Mouse (Mus musculus): ENCODE results near the gene Stard3nl. TPM values are rescaled to one million over a fixed set of nuclear protein-coding genes. Genes with fewer than 3 reads are reported as not detected.

Stard3nl gene
- 1 to 10 TPM; 5.9 to 6.1 TPM for total RNA-seq (2021)
- long read RNA-seq, experiment 1, transcript Stard3nl-201 (9 exons, 1,327 nt) = major isoform, 14 of 16 reads
- long read RNA-seq, experiment 1, partial matches to known transcripts = 0 of 16 reads
- long read RNA-seq, experiment 1, other reads (novel, unspliced or antisense) = 0 of 16 reads
- long read RNA-seq, experiment 2, transcript Stard3nl-201 (9 exons, 1,327 nt) = major isoform, 6 of 6 reads
- long read RNA-seq, experiment 2, partial matches to known transcripts = 0 of 6 reads
- long read RNA-seq, experiment 2, other reads (novel, unspliced or antisense) = 0 of 6 reads

DNA sequence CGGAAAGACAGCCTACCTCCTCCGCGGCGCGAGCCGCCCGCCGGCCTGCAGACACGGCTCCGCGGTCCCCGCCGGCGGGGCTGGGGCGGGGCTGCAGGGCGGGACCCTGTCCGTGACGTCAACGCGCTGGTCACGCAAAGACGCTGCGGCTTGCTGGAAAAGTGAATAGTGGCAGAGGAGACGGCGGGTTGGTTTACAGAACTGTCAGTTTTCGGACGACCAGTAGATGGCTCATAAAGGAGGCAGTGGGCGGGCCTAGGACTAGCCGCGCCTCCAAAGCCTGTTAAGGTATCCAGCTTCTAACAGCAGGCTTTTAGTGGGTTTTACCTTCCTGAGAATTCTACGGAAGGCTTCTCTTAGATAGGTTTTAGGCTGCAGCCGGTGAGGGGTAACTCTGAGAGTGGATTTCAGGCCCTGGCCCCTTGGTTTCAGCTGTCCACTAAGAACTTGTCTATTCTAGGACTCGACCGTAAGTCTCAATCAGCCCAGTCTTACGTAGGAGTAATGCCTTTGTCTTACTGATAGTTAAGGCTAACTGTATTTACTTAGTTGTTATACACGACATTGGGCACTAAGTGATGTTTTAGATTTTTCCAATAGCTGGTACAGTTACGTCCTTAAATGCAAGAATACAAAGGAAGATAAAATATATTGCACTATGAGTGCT is at the start of gene Stard3nl:
Gene Stard3nl, minus strand, starts transcription at position 108 of the 667 bp plus-strand sequence.
- intact Hi-C loops (cut with DNase I) = no loop called here
- peak; percentile 94 to 98 for DNase-seq

DNA sequence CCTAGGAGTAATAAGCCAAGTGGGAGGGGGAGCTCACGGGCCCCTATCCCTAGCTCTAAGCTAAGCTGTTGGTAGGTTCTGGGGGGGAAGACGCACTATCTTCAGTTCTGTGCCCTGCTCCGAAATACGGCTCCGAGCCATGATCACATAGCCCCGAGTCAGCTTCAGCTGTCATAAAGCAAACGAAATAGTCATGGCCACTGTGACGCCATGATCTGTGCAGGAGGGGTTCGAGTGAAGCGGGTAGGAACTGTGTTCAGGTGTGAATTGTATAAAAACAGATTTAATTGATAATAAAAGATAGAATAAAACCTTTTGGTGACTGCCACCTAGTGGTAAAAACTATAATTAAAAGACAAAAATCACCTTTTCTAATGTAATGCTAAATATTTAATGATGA is 42.4 kb upstream of the Stard3nl start:
- no peak for DNase-seq
- intact Hi-C loops (cut with DNase I) = no loop called here

DNA sequence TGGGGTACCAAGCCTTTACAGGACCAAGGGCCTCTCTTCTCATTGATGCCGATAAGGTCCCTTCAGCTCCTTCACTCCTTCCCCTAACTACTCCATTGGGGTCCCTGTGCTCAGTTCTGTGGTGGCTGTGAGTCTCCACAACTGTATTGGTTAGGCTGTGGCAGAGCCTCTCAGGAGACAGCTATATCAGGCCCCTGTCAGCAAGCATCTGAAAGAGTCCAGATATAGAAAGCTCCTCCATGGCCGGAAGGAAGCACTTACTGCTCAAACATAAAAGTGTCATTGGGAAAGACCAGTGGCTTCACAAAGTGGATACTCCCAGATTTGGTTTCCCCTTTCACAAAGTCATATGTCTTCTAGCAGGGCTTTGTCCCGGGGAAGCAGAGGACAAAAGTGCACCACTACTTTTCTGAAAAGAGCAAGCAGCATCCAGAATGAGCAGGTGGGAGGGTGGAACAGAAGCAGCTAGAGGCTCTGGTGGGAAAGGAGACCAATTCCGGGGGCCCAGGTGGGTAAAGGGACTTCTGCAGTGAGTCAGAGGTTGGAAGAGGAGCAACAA is 34.3 kb upstream of the Stard3nl start:
- intact Hi-C loops (cut with DNase I) = no loop called here
- DNase-seq = no peak

DNA sequence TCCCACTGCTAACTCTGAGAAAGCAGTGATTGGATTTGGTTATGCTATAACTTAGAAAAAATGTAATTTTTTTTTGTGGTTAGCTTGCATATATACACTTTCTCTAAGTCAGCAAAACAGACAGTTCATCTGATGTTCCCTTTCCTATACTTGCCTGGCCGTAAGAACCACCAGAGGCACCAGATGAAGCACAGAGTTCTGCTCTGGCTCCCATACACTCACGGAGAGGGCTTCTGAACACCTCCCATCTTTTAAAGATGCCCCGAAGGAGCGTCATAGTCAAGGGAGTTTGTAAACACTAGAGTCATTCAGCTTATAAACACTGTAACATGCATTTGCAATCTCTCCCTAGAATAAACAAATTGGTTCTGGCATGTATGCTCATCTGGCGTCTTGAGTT is 32.5 kb upstream of the Stard3nl start:
- no peak for DNase-seq
- intact Hi-C loops (cut with DNase I) = no loop called here

DNA sequence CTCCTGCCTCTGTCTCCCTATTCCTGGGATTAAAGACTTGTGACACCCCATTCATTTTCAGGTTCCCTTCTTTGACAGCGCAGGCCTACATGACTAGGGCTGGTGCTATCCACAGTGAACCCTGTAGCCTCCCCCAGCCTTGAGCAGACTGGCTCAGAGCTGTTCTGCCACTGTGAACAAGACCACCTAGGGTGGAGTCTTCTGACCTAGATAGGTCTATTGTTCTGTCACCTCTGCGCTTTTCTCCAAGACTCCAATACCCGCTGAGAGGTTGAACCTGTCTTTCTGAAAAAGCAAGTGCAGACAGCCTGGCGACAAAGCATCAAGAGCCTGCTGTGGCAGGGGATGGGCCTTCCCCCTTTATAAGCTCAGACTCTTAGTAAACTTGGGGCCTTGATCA is 29.0 kb upstream of the Stard3nl start:
- intact Hi-C loops (cut with DNase I) = no loop called here
- DNase-seq = no peak

DNA sequence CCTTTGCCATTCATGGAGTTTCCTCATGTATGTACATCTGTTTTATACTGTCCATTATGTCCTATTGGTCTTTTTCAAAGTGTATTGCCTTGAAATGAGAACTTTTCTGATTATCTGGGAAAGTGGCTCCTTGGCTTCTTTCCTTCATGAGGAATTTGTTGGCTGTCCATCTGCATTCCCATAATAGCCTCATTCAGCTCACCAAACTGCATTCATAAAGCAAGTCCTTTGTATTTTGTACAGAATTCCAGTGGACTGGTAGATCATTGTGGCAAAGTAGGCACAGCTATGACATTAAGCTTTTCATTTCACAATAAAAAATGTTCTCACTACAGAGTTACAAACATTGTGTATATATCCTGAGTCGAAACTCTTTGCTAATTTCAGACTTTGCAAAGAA is 26.9 kb upstream of the Stard3nl start:
- intact Hi-C loops (cut with DNase I) = no loop called here
- no peak for DNase-seq

DNA sequence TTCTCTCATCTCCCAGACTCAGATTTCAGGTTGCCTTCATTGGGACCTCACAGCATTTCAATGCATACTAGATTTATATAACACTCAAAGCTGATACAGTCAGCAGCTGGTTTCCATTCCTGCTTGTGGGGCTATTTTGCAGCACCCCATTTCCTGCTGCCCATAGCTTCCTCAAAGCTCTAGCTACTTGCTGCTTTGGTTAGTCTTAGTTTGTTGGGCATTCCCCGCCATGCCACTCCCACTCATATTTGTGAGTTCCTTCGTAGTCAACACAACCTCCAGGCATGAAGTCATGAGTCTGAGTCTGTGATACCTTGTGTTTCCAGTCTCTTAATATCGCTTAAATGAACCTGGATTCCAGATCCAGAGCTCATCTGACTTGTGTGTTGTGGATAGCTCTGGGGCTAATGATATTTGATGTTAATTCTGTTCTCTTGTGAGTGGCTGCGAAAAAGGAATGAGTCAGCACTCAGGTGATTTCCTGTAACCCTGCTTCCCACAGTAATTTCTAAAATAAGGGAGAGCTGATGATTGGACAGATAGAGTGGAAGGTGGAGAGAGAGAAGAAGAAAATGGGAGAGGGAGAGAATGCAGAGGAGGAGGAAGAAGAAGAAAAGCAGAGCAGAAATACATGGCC is 22.4 kb upstream of the Stard3nl start:
- intact Hi-C loops (cut with DNase I) = no loop called here
- no peak for DNase-seq

DNA sequence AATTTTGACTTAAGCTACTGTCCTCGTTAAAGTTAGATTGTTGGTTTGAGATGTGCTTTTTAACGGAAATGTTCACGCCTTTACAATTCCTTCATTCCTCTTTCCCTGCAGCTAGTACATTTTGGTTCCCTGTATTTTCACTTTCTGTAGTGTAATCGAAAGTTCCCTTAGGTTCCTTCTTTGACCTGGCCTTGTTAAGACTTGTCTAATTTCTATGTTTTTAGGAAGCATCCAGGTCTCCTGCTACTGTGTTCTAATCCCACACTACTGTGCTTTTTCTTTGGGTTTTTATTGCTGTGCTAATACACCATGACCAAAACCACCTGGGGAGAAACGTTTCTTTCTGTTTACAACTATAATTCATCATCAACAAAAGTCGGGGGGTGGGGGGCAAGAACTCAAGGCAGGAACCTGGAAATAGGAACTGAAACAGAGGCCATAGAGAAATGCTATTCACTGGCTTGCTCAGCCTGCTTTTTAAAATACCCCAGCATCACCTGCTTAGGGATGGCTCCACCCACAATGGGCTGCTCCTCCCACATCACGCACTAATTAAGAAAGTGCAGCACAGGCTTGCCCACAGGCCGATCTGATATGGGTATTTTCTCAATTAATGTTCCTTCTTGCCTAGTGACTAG is 20.4 kb upstream of the Stard3nl start:
- intact Hi-C loops (cut with DNase I) = no loop called here
- no peak for DNase-seq

DNA sequence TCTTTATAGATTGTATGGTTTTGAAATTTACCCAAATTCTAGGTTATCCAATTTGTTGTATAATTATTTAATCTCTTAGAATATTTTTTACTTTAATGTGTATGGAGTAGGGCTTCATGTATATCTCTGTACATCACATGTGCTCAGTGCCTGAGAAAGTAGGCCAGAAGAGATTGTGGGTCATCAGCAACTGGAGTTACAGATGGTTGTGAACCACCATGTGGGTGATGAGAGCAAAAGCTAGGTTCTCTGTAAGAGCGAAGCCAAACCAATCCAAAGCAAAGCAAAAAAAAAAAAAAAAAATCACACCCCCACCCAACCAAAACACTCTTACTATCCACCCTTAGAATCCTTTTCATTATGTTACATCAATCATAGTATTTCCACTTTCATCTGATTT is 19.7 kb upstream of the Stard3nl start:
- DNase-seq = no peak
- intact Hi-C loops (cut with DNase I) = no loop called here

DNA sequence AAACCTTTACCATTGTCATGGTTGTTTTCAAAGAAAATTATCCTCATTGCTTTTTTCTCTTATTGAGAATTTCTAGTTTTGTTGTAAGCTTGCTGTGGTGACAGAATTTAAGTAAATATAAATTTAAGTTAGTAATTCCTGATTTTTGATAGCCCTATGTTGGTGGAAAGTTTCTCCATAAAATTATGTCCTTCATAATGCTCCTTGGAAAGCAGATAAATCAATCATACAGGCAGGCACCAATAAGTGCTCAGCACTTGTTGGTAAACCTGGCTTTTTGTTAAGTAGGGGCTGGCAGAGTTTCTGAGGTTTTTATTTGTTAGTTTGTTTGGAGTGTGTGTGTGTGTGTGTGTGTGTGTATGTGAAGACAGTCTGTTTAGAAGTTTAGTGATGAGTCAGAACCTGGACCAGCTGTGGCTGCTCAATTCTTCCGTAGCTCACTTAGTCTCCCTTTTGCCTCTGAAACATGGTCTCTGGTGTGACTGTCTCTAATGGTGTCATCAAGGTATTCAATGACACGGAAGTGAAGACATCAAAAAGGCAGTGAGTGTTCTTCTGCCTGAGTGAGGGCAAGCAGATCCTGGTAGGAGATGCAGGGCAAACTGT is 16.8 kb upstream of the Stard3nl start:
- no peak for DNase-seq
- intact Hi-C loops (cut with DNase I) = no loop called here

DNA sequence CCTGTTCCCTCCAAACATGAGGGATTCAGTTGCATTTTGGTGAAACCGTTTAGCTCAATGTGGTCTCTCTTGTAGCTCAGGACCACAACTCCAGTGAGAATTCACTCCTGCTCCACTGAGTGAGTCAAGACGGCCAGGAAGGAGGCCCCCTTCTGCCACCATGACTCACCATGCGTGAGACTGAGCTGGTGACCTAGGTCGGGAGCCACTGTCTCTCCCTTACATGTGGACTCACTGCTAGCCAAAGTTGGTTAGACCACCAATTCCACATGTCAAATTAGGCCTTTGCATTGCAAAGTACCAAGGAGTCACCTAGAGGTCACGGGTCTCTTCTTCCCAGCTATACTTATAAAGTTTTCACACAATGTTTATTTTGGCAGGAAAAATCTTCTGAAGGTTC is 16.3 kb upstream of the Stard3nl start:
- intact Hi-C loops (cut with DNase I) = no loop called here
- no peak for DNase-seq

DNA sequence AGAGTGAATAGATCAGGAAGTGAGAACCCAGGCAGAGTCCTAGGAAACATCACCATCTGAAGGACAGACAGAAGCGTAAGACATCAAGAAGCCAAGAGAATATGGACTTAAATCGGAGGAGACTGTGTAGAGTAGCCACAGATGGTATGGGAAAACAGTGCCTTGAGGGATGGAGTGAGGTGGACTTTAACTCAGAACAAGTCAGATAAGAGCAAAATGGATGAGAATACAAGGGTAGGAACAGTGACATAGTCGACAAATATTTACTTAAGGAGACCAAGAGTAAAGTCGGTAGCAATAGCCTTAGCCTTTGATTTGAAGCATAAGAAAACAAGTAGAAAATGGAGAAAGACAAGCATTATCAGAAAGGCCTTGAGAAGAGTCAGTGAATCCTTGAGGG is 15.1 kb upstream of the Stard3nl start:
- DNase-seq = no peak
- intact Hi-C loops (cut with DNase I) = no loop called here

DNA sequence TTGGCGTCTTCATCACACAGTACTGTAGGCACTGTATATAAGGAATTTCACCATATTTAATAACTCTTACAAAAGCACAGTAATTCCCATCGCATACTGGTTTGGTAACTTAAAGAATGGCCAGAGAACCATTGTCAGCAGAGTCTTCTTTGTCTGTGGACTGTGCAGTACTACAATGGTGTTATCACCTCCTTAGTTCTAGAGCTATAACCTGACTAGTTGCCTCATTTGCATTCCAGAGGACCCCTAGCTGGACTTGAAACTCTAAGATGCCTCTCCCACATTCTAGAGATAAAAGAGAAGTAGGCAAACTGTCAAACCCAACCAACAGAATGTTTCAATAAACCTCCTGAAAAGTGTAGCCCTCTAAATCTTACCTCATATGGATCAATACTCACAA is 12.4 kb upstream of the Stard3nl start:
- intact Hi-C loops (cut with DNase I) = no loop called here
- no peak for DNase-seq

DNA sequence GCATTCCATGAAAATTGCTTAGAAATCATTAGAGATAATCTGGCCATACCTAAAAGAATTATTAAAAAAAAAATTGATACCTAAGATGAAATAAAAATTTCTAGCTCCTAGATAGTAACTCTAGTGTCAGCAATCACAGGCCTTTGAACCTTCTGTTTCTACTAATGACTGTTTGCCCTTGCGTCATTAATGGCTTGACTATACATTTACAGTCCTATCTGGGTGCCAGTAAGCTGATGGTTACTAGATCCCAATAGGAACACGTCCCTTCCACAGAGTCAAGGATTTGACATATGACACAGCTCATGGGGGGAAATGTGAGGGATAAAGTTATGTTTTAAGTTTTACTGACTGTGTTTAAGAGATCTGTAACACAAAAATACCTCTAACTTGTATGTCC is 9.0 kb upstream of the Stard3nl start:
- no peak for DNase-seq
- intact Hi-C loops (cut with DNase I) = no loop called here

DNA sequence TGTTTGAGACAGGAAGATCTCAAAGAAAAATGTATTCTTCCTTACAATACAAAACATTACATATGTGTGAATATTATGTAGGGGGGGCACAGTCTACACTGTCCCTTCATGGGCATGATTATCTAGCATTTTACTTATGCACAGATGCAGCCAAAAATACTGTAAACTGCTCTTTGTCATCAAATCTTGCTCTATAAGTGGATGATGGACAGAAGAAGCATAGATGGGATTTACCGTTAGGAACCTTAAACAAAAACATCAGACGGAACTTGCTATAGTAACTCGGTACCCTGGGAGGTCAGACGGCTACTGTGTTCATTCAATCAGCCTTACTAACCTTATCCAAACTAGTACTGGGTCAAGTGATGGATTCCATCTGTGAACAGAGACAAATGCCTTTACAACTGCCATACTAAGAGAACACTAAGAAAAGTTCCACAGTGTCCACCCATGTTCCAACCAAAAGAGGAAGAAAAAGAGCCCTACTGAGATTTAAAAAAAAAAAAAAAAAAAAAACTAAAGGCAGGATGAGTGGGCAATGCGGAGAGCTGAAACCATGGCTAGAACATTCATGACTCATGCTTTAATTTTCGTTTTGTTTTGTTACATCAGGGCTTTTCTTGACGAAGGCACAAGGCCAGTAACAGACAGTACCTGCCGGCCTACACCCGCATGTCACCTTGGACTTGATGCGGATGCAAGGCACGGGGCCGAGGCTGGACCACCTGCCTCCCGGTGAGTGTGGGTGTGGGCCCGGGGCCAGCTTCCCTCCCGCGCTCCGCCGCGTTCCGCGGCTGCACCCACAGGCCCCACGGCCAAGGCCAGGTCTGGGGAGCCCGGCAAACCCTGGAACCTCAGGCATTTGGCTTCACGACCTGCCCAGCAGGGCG is 552 bp downstream of the Stard3nl start:
- DNase-seq = no peak
- intact Hi-C loops (cut with DNase I) = no loop called here

DNA sequence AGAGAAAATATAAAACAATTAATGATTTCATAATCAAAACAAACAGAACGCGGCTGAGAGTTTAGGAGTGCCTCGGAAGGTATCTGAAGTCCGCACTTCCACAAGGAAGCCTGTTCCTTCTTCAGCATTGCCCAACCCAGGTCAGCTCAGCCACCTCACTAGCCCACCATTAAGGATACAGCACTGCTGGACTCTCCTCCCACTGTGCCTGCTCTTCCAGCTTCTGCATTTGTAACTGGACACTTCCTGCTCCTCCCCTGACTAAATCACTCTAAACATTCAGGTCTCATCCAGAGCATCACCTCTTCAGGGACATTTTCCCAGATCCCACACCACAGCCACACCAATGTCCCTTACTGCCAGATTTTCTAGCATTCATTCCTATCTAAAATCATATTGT is 1.4 kb downstream of the Stard3nl start:
- no peak for DNase-seq
- intact Hi-C loops (cut with DNase I) = no loop called here

DNA sequence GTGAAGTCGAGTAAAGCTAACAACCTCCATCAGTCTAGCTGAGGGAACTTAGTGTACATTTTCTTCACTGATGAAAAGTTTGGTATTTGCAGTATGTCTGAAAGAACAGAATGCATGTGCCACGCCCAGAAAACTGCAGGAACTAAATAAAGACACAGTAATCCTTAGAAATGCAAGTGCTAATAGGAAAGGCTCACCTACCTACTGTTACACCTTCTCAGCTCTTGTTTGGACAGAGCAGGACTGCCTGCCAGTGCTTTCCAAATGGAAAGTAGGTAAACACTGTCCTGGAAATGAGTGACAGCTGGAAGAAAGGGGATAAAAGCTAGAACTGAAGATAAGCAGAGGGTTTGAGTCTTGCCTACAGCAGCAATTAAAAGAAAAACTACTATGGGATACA is 1.9 kb downstream of the Stard3nl start:
- no peak for DNase-seq
- intact Hi-C loops (cut with DNase I) = no loop called here

DNA sequence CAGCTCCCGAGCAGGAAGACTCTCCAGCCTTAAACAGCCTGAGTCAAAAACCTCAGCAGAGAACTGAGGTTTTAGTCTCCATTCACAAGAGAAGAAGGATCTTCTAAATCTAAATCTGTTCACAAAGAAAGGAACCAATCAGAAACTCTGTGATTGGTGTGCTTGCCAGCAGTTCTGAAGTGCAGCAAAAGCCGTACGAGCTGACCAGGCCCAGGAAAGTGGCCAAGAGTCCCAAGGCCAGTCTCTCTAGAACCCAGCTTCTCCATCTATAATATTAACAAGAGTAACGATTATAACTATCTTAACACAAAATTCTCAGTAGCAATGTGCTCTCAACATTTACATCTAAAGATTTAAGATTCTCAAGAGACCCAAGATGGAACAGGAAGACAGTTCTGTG is 4.0 kb downstream of the Stard3nl start:
- no peak for DNase-seq
- intact Hi-C loops (cut with DNase I) = no loop called here

DNA sequence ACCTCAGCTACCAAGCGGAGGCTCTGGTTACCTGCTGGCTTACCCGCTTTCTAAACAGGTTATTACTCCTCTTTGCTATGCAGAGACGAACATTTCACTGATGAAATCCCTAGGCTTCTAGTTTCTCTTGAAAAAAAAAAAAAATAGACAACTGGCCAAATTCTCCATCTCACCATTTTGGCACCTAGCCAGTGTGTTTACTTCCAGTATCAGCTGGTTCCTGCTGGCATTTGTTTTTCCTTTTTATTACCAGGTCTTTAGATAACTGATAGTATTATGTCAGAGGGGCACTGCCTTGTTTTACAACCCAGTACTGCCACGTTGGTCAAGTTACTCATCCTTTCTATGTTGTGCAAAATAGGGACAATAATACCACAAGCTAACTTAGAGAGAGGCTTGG is 5.3 kb downstream of the Stard3nl start:
- intact Hi-C loops (cut with DNase I) = no loop called here
- no peak for DNase-seq

DNA sequence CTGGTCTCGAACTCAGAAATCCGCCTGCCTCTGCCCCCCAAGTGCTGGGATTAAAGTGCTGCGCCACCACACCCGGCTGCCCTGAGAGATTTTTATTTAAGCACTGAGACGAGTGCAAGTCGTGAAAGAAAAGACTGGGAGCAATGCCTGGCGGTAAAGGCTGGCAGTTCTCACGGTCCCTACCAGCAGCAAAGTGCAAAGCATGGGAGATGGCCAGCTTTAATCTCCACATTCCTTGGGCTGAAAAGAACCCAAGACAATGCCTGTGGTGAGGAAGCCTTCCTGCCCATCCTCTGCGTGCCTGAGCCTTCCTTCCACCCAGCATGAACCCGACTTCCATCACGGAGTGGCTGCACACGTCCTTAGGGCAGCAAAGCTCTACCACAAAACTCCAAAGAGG is 5.7 kb downstream of the Stard3nl start:
- DNase-seq = no peak
- intact Hi-C loops (cut with DNase I) = no loop called here
